Mouse (Mus musculus) hindbrain, embryonic 15.5 days (tissue): ENCODE measurements at regions not wholly inside any gene's neighbourhood (a gene's known extent, or its start where the extent isn't known, plus 50 kb on each side); places are given as distances from the start of the nearest gene placed in this dataset.
A peak's percentile ranks its signal among the peaks of the same experiment; 100 is the strongest.
"Not testable (repeated sequence)": the region's sequence is repeated elsewhere in the genome, so short reads cannot be mapped to it uniquely, and the experiment has no call there.

Source experiments
- ATAC-seq: fragments of 200-750 bp; cut with Nextera tagmentation; 2 replicates; pipeline ENCODE4 v1.8.0; 2017; ENCODE audit warnings: low read depth, moderate number of reproducible peaks, moderate TSS enrichment; ENCODE audit not compliant: low FRiP score
- H3K27ac ChIP-seq: fragments of 300-500 bp; sonication (generic); replicated peaks from 2 replicates; pipeline ENCODE4 v1.5.1; 2015; ENCODE audit warnings: mild to moderate bottlenecking, inconsistent platforms
- H3K27me3 ChIP-seq: fragments of 300-500 bp; sonication (generic); 2 replicates; pipeline ENCODE4 v1.6.1; 2015; ENCODE audit warnings: control low read depth, inconsistent platforms
- H3K36me3 ChIP-seq: fragments of 300-500 bp; sonication (generic); 2 replicates; pipeline ENCODE4 v1.6.1; 2015; ENCODE audit warnings: control low read depth, inconsistent platforms
- H3K4me1 ChIP-seq: fragments of 300-500 bp; sonication (generic); replicated peaks from 2 replicates; pipeline ENCODE4 v1.6.1; 2015; ENCODE audit warnings: control low read depth, inconsistent platforms
- H3K4me2 ChIP-seq: fragments of 300-500 bp; sonication (generic); 2 replicates; pipeline ENCODE4 v1.6.1; 2015; ENCODE audit warnings: moderate library complexity, mild to moderate bottlenecking, inconsistent platforms
- H3K4me3 ChIP-seq: fragments of 300-500 bp; sonication (generic); 2 replicates; pipeline ENCODE4 v1.5.1; 2015; ENCODE audit warnings: mild to moderate bottlenecking, inconsistent platforms
- H3K9ac ChIP-seq: fragments of 300-500 bp; sonication (generic); 2 replicates; pipeline ENCODE4 v1.6.1; 2015; ENCODE audit warnings: inconsistent platforms
- H3K9me3 ChIP-seq: fragments of 300-500 bp; sonication (generic); 2 replicates; pipeline ENCODE4 v1.6.1; 2016; ENCODE audit warnings: control low read depth, inconsistent platforms
- WGBS: fragments of 180-500 bp; shearing (Covaris S2); methylation state at CpG from one replicate; pipeline ENCODE4 v1.1.7; 2015; 5-methylcytosine and 5-hydroxymethylcytosine counted together

DNA sequence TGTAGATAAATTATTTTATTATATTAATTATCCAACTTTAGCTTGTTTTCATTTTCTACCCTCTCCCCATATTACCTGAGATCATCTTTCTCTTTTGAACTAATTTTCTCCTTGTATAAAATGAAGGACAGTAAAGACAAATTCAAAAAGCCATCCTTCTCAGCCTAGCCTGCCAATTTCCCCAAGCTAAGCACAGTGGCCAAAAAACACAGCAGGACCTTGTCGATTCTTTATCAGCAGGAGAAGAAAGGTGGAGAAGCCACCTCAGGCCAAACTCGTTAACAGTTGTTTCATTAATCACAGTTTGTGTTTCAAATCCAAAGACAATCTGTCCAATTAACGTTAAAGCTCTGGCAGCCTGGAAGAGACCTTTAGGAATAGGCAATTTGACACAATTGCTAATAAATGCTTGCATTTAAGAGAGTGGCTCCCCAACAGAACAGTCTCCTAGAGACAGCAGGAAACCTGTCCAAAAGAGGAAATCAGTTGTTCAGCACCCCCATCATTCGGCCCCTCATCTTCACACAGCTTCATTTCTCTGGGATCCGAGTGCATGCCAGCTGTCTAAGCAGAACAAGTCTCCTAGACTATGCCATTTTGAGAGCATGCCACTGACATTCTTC, 135.7 kb upstream of the Tlr4 start:
- Histone ChIP-seq H3K4me3 (no peak overlapping the region), H3K9me3 (no peaks in the 10 kb centered on the region), H3K27ac (no peak overlapping the region), H3K9ac (no peak overlapping the region), H3K4me1 (peaks cover 7% of the 10 kb centered on the region; the same call in 1 of the 2 replicates), H3K36me3 (no peaks in the 10 kb centered on the region), H3K4me2 (no peak overlapping the region), H3K27me3 (no peaks in the 10 kb centered on the region)
- ATAC-seq, result no peak
- 37% methylated on average over 5 of the region's 5 CpGs for WGBS

DNA sequence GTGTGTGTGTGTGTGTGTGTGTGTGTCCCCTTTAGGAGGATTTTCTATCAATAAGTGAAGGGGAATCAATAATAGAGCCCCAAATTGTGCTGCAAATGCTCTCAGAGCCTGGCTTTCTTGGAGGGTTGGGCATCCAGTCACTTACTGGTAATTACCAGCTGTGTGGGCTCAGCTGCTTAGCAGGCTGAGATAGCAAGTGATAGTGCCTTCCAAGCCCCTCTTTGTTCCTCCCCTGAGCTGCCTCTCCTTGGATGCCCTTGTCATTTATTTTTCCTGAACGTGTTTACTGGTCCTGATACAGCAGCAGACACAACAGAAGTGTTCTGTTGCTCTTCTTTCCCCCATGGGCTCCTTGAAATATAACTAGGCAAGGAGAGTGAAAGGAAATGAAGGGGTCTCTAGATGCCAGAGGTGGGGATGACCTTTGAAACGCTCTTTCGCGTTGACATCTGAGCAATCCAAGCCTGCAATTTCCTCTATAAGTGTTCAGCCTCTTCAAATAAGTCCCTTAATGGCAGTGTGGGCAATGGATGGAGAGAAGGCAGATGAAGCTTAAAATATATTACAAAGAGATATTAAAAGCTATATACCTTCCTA, 133.3 kb upstream of the Tlr4 start:
- H3K36me3 ChIP-seq, result no peaks in the 10 kb centered on the region
- no peak overlapping the region for H3K9ac ChIP-seq
- no peak for ATAC-seq
- H3K4me3 ChIP-seq, result no peak overlapping the region
- H3K4me1 ChIP-seq, result peaks cover 7% of the 10 kb centered on the region; the same call in 1 of the 2 replicates
- WGBS, result 53% methylated on average over 4 of the region's 4 CpGs
- H3K27me3 ChIP-seq, result no peaks in the 10 kb centered on the region
- no peaks in the 10 kb centered on the region for H3K9me3 ChIP-seq
- H3K27ac ChIP-seq, result peak overlapping the region; percentile 15; the same call in 1 of the 2 replicates
- H3K4me2 ChIP-seq, result no peak overlapping the region

DNA sequence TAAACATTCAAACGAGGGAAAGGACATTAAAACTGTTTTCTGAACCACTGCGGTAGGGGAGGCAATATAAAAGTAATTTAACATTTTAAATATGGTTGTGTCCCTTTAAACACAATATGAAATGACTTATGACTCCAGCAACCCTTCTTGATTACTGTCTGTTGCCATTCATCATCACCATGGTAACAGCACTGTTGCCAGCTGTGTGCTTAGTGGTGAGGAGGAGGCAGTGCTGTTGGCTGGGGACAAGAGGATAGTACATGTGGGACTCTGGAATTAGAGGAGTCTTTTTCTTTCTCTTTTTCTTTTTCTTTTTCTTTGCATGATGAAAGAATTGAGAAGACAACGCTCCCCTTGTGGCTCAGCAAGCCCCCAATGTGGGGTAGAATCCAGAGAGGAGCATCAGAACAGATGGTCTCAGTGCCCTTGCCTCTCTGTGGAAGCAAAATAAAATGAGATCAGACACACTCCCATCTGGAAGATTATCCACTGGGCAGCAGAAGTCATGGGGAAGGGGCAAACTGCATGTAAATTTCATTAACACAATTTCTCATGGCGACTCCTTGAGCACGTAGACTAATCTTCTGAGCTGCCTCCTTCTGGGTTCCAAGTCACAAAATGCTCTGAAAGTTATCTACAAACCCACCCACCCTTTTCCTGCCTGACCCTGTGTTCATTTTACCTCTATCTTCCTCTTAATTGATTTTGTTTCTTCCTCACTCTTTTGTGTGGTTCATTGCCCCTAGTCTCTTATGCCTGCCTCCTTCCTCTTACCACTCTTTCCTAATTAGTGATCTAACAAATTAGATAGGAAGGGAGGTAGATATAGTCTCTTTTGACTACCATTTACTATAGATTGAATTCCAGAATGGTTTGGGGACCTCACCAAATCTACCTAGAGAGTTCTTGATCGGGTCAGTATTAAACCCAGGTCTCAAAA, 111.3 kb upstream of the Tlr4 start:
- WGBS, result 51% methylated on average over 6 of the region's 6 CpGs
- H3K9me3 ChIP-seq, result no peaks in the 10 kb centered on the region
- no peak overlapping the region for H3K4me3 ChIP-seq
- H3K27ac ChIP-seq, result peak overlapping the region; percentile 65
- peak; percentile 94 for ATAC-seq
- no peaks in the 10 kb centered on the region for H3K36me3 ChIP-seq
- peaks cover 5% of the 10 kb centered on the region; the same call in 1 of the 2 replicates for H3K4me1 ChIP-seq
- no peak overlapping the region for H3K9ac ChIP-seq
- no peak overlapping the region for H3K4me2 ChIP-seq
- no peaks in the 10 kb centered on the region for H3K27me3 ChIP-seq

DNA sequence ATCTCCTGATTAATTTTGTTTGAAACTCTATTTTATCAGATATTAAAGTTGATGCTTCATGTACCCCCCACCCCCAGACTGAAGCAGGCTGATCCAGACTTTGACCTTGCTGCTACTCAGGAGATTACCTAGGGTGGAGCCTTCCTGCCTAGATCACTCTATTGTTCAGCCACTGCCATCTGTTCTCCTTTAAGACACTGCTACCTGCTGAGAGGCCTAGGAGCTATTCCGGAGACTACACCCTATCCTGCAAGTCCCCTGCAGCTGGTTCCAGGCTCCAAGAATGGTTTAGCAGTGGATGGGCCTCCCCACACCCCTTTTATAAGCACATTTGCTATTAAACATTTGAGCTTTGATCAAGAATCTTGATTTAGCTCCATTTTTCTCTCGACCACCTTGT, 90.0 kb upstream of the Tlr4 start:
- no peak overlapping the region for H3K4me3 ChIP-seq
- ATAC-seq, result no peak
- no peaks in the 10 kb centered on the region for H3K4me1 ChIP-seq
- WGBS, result 25% methylated on average over 2 of the region's 2 CpGs
- no peak overlapping the region for H3K27ac ChIP-seq
- H3K36me3 ChIP-seq, result no peaks in the 10 kb centered on the region
- no peaks in the 10 kb centered on the region for H3K27me3 ChIP-seq
- H3K4me2 ChIP-seq, result no peak overlapping the region
- no peak overlapping the region for H3K9ac ChIP-seq
- no peaks in the 10 kb centered on the region for H3K9me3 ChIP-seq

DNA sequence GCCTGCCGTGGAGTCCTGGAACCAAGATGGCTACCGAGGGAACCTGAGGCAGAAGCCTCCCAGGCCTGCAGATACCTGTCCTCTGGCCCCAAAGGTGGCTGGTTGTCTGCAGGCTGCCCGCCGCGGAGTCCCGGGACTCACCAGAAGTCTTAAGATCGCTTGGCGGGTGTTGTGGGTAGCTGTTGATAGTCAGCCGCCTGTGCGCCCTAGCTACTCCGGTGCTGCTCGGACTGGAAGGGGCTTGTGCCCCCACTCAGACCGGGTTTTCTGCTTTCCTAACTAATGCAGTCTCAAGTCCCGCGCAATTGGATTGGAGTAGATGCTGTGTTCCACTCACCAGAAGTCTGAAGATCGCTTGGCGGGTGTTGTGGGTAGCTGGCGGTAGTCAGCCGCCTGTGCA, 84.0 kb upstream of the Tlr4 start:
- not testable (repeated sequence) for H3K9me3 ChIP-seq, H3K4me3 ChIP-seq, H3K4me1 ChIP-seq, H3K36me3 ChIP-seq, H3K4me2 ChIP-seq, ATAC-seq, H3K27me3 ChIP-seq, H3K9ac ChIP-seq, H3K27ac ChIP-seq
- 93% methylated on average over 19 of the region's 19 CpGs for WGBS

DNA sequence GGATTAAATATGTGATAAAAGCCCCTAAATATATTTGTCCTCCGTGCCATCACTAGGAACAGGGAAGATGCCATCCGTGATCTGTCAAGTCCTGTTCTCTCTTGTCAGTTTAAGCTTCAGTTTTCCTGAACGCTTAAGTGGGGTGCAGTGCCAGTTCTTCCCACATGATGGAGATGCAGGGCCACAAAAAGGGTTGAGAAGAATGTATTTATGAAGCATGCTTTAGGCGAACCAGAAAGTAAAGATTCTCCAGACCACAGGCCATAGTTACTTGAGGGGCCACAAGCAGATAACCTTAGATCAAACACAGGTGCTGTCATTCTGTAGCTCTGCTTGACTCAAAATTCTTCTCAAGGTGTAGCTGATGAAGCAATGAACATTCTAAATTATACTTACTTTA, 58.6 kb upstream of the Tlr4 start:
- ATAC-seq, result peak; percentile 61; the same call in 1 of the 2 replicates
- 37% methylated on average over 4 of the region's 4 CpGs for WGBS

More for the DNA sequence above, 58.6 kb upstream of the Tlr4 start:
- Histone ChIP-seq H3K27me3 (no peaks in the 10 kb centered on the region), H3K27ac (no peak overlapping the region), H3K36me3 (no peaks in the 10 kb centered on the region), H3K4me1 (no peaks in the 10 kb centered on the region), H3K4me3 (no peak overlapping the region), H3K4me2 (no peak overlapping the region), H3K9me3 (no peaks in the 10 kb centered on the region), H3K9ac (no peak overlapping the region)
